Mouse (Mus musculus) thymus, postnatal 4 days (tissue): Measurements from ENCODE around the gene Magohb.

Experiments
- DNase-seq: peaks from one replicate; pipeline ENCODE4 v3.0.0; 2021

The Magohb gene

GRCm38 (mm10) chr6:131247206-131247605 lies 45.8 kb downstream of the Magohb start, which contains the start of gene Klra2:
TSS of gene Klra2 (minus strand) at chr6:131247362.
- no peak for DNase-seq

DNA sequence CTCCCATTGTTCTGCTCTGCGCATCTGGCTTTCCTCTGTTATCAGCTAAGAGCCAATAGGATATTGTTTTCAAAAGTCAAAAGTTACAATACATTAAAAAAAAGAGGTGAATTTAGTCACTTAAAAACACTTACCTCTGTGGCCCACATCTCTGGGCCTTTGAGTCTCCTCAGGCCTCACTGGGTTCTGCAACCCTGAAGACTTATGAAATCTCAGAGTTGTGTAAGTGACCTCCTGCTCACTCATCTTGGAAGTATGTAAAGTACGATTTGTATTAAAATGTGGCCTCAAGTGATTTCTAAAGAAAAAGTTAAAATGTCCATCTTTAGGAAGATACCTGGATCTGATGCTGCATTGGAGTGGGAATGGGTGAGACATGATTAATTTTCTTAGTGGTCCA lies 48.0 kb downstream of the Magohb start:
- DNase-seq, result no peak
